Mouse (Mus musculus): ENCODE data around the gene Luc7l3. TPM values are rescaled to one million over a fixed set of nuclear protein-coding genes. Genes with fewer than 3 reads are reported as not detected.

Luc7l3 gene
- polyA plus RNA-seq, 1 experiment = 154 TPM

DNA sequence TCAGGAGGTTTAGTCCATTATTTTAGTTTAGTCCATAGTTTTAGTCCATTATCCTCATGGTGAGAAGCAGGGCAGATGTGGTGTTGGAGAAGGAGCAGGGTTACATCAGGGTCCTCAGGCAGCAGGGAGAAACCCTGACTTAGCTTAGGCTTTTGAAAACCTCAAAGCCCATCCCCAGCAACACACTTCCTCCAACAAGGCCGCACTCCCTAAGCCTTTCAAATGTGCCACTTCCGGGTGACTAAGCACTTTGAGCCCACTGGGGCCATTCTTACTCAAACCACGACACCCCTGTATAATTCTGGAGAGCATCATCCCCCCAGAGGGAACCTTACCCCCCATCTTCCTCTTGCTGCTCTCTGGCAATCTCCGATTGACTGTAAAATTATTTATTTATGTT lies 62.0 kb downstream of the Luc7l3 start:
- TF ChIP-seq POLR2A (IDR thresholded peaks at IDR 0.05; ENCODE audit: borderline replicate concordance, insufficient read depth, low read length) (no peak), CTCF (IDR thresholded peaks at IDR 0.05; ENCODE audit: borderline replicate concordance, insufficient read depth, low read depth, low read length) (no peak)
- no peak overlapping the region for H3K4me3 ChIP-seq (replicated peaks; ENCODE audit: insufficient read depth, low read depth, low read length)

DNA sequence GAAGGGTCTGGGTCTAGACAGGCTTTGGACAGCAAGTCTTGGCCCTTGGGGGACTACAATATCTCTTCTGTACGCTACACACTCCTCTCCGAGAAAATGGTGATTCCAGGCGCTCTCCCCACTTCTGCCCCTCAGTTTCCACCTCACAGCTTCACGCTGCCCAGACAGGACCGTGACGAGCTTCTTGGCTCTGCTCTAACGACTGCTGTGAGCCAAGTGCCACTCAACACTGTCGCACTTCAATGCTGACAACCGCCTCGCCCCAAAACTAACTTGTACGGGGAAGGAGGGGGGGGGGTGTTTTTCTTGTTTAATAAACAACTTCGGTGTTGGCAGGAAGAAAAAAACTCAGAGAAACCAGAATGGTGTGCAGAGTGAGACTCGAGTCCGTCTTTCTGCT lies 63.8 kb downstream of the Luc7l3 start:
- H3K4me1 ChIP-seq (ENCODE audit: control insufficient read depth, insufficient read depth, low read length) = no peaks in the 10 kb centered on the region
- 15% methylated on average over 14 of the region's 14 CpGs for WGBS
- TF ChIP-seq POLR2A (IDR thresholded peaks at IDR 0.05; ENCODE audit: borderline replicate concordance, insufficient read depth, low read length) (no peak), CTCF (IDR thresholded peaks at IDR 0.05; ENCODE audit: borderline replicate concordance, insufficient read depth, low read depth, low read length) (no peak)
- DNase-seq = no peak
- H3K27me3 ChIP-seq (ENCODE audit: control insufficient read depth, insufficient read depth, low read length) = no peaks in the 10 kb centered on the region
- H3K27ac ChIP-seq (ENCODE audit: insufficient read depth, low read length) = no peak overlapping the region
- H3K4me3 ChIP-seq (replicated peaks; ENCODE audit: insufficient read depth, low read depth, low read length) = no peak overlapping the region

More for the DNA sequence above, 62.0 kb downstream of the Luc7l3 start:
- Histone ChIP-seq H3K27ac (ENCODE audit: insufficient read depth, low read length) (no peak overlapping the region), H3K4me1 (ENCODE audit: control insufficient read depth, insufficient read depth, low read length) (no peaks in the 10 kb centered on the region; the same call in 1 of the 2 replicates), H3K27me3 (ENCODE audit: control insufficient read depth, insufficient read depth, low read length) (no peaks in the 10 kb centered on the region)
- WGBS = 79% methylated on average over 4 of the region's 4 CpGs
- no peak for DNase-seq

DNA sequence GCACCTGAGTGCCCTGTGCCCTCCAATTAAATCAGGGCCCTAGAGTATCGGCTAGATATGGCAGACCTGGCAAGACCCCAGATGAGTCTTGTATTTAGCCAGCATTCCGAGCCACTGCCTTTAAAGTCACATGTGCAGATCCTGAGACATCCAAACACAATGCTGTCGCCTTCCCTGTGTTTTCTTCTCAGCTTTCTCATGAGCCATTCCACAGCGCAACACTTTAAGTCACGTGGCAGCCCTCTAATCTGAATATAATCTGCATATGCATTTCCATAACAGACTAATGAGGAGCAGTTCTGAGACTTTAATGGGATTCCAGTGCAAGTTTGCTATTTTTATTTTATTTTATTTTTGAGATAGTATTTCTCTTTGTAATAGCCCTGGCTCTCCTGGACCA lies 66.1 kb downstream of the Luc7l3 start:
- TF ChIP-seq CTCF (IDR thresholded peaks at IDR 0.05; ENCODE audit: borderline replicate concordance, insufficient read depth, low read depth, low read length) = no peak
- TF ChIP-seq POLR2A (IDR thresholded peaks at IDR 0.05; ENCODE audit: borderline replicate concordance, insufficient read depth, low read length) = no peak
- H3K27ac ChIP-seq (ENCODE audit: insufficient read depth, low read length) = no peak overlapping the region
- no peak for DNase-seq
- no peak overlapping the region for H3K4me3 ChIP-seq (replicated peaks; ENCODE audit: insufficient read depth, low read depth, low read length)
- no peaks in the 10 kb centered on the region for H3K27me3 ChIP-seq (ENCODE audit: control insufficient read depth, insufficient read depth, low read length)
- 66% methylated on average over 5 of the region's 5 CpGs for WGBS
- H3K4me1 ChIP-seq (ENCODE audit: control insufficient read depth, insufficient read depth, low read length) = no peaks in the 10 kb centered on the region

DNA sequence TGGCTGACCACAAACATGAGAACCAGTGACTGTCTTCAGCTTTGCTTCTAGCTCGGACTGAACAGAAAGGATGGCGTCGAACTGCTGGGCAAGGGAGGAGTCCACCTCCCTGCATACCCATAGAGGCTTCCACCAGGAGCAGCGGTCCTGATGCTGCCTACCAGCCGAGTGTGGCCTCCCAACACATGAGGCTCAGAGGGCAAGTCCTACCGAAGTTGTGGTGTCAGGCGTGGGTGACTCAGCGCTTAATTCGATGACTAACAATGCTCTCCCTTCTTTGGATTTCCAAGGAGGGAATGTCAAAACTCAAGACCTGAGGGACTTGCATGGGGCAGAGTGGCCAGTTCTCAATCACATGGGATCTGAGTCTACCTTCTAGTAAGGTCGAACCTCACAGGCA lies 68.1 kb downstream of the Luc7l3 start:
- TF ChIP-seq CTCF (IDR thresholded peaks at IDR 0.05; ENCODE audit: borderline replicate concordance, insufficient read depth, low read depth, low read length) = no peak
- no peak for TF ChIP-seq POLR2A (IDR thresholded peaks at IDR 0.05; ENCODE audit: borderline replicate concordance, insufficient read depth, low read length)
- H3K4me1 ChIP-seq (ENCODE audit: control insufficient read depth, insufficient read depth, low read length) = no peaks in the 10 kb centered on the region
- no peak overlapping the region for H3K4me3 ChIP-seq (replicated peaks; ENCODE audit: insufficient read depth, low read depth, low read length)
- no peak overlapping the region for H3K27ac ChIP-seq (ENCODE audit: insufficient read depth, low read length)
- DNase-seq = no peak
- H3K27me3 ChIP-seq (ENCODE audit: control insufficient read depth, insufficient read depth, low read length) = no peaks in the 10 kb centered on the region
- WGBS = 91% methylated on average over 10 of the region's 10 CpGs

DNA sequence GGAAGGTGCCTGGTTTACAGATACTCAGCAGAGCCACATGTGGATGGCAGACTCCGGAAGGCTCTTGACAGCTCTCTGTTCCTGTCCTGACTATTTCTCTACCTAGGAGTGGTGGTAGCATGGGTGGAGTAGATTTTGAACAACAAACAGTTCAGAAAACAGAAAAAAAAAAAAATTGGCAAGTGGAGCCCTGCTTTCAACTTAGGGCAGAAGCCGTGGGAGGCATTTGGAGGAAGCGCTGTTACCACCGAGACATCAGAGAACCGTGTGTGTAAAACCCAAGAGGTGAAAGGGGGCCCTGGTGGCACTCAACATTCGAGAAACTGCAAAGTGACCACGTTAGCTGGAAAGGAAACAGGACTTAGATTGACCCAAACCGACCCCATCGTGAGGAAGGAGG lies 68.6 kb downstream of the Luc7l3 start:
- TF ChIP-seq CTCF (IDR thresholded peaks at IDR 0.05; ENCODE audit: borderline replicate concordance, insufficient read depth, low read depth, low read length) = no peak
- no peak for TF ChIP-seq POLR2A (IDR thresholded peaks at IDR 0.05; ENCODE audit: borderline replicate concordance, insufficient read depth, low read length)
- WGBS = 84% methylated on average over 9 of the region's 9 CpGs
- Histone ChIP-seq H3K27ac (ENCODE audit: insufficient read depth, low read length) (no peak overlapping the region), H3K4me1 (ENCODE audit: control insufficient read depth, insufficient read depth, low read length) (no peaks in the 10 kb centered on the region), H3K4me3 (replicated peaks; ENCODE audit: insufficient read depth, low read depth, low read length) (no peak overlapping the region), H3K27me3 (ENCODE audit: control insufficient read depth, insufficient read depth, low read length) (no peaks in the 10 kb centered on the region)
- no peak for DNase-seq

DNA sequence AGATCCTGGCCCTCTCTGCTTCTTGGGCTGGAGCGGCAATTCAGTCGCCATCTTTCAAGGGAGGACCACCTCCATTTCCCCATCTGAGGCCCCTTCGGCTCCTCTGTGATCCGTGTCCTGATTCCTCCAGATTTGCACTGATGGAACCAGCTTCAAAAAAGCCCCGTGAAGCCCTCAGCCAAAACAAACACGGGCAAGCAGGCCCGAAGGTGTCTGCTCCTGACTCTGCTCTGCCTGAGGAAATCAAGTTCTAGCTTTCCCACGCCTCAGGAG lies 75.1 kb downstream of the Luc7l3 start:
- no peak overlapping the region for H3K4me3 ChIP-seq (replicated peaks; ENCODE audit: insufficient read depth, low read depth, low read length)
- peaks cover 6% of the 10 kb centered on the region for H3K4me1 ChIP-seq (ENCODE audit: control insufficient read depth, insufficient read depth, low read length)
- WGBS = 64% methylated on average over 8 of the region's 8 CpGs
- H3K27ac ChIP-seq (ENCODE audit: insufficient read depth, low read length) = no peak overlapping the region
- DNase-seq = no peak
- no peaks in the 10 kb centered on the region for H3K27me3 ChIP-seq (ENCODE audit: control insufficient read depth, insufficient read depth, low read length)
- TF ChIP-seq CTCF (IDR thresholded peaks at IDR 0.05; ENCODE audit: borderline replicate concordance, insufficient read depth, low read depth, low read length) (no peak), POLR2A (IDR thresholded peaks at IDR 0.05; ENCODE audit: borderline replicate concordance, insufficient read depth, low read length) (no peak)

DNA sequence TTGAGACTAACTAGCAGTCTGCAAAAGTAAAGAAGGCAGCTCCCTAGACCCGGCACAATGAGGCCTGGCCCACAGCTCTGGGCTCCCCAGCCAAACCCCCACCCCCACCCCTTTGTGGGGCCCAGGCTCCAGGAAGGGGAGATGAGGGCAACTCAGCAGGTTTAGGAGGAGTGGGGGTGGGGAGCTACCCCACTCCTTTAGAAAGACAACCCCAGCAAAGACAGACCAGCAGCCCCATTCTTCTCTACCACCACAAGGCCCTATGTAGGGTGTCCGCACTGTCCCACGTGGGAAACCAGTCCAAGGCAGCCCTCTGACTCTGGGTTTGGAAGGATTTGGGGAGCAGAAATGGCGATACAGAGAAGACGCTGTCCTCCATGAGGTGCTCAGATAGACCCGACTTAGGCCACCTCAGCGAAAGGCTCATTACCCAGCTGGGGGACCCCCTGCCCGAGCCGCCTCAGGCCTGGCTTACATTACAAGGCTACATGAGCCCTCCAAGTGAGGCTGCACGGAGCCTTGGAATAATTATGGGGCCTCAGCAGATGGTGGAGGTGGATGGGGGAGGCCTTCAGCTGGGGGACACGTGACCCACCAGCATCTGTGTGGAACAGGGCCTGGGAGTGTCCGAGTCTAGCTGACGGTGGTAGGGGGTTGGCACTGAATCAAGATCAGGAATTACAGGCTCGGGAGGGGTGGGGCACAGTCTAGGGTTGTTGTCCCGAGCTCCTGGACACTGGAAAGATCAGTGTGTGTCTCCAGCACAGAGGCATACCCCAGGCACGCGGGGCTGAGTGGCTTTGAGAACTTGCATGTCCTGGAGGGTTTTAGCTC lies 75.6 kb downstream of the Luc7l3 start, which contains the start of gene Wfikkn2:
TSS of gene Wfikkn2 (minus strand) at position 51 of the 834 bp plus-strand sequence.
- TF ChIP-seq CTCF (IDR thresholded peaks at IDR 0.05; ENCODE audit: borderline replicate concordance, insufficient read depth, low read depth, low read length) (no peak), POLR2A (IDR thresholded peaks at IDR 0.05; ENCODE audit: borderline replicate concordance, insufficient read depth, low read length) (no peak)
- 42% methylated on average over 17 of the region's 17 CpGs for WGBS
- no peak within 1 kb of the TSS for H3K4me3 ChIP-seq (replicated peaks; ENCODE audit: insufficient read depth, low read depth, low read length)
- H3K4me1 ChIP-seq (ENCODE audit: control insufficient read depth, insufficient read depth, low read length) = peaks cover 6% of the 10 kb centered on the region
- H3K27me3 ChIP-seq (ENCODE audit: control insufficient read depth, insufficient read depth, low read length) = no peaks in the 10 kb centered on the region
- H3K27ac ChIP-seq (ENCODE audit: insufficient read depth, low read length) = no peak within 1 kb of the TSS
- DNase-seq = peak in 1 of 2 experiments; percentile 16

DNA sequence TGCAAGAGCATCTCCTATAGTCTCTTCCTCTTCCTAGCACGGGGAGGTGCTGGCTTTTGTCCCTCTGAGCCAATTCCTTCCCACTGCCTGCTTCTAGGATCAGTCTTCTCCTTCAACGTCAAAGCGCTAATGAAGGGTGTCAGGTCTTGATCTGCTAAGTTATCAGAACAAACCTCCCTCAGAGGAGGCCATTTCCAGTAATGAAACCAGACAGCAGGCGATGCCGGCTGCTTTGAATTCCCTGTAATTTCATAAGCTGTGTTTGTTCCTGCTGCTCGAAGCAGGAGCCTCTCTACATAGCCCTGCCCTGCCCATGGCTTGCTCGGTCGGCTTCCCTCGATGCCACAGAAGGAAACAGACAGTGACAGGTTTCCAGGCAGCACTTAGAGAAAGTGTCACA lies 77.4 kb downstream of the Luc7l3 start:
- no peak for TF ChIP-seq CTCF (IDR thresholded peaks at IDR 0.05; ENCODE audit: borderline replicate concordance, insufficient read depth, low read depth, low read length)
- no peak for TF ChIP-seq POLR2A (IDR thresholded peaks at IDR 0.05; ENCODE audit: borderline replicate concordance, insufficient read depth, low read length)
- Histone ChIP-seq H3K4me1 (ENCODE audit: control insufficient read depth, insufficient read depth, low read length) (peaks cover 10% of the 10 kb centered on the region), H3K27ac (ENCODE audit: insufficient read depth, low read length) (no peak overlapping the region), H3K27me3 (ENCODE audit: control insufficient read depth, insufficient read depth, low read length) (no peaks in the 10 kb centered on the region), H3K4me3 (replicated peaks; ENCODE audit: insufficient read depth, low read depth, low read length) (no peak overlapping the region)
- 51% methylated on average over 9 of the region's 9 CpGs for WGBS
- DNase-seq = peak in 1 of 2 experiments; percentile 5
